Mouse (Mus musculus): ENCODE measurements at regions not wholly inside any gene's neighbourhood (a gene's known extent, or its start where the extent isn't known, plus 50 kb on each side); places are given as distances from the start of the nearest gene placed in this dataset.
"Not testable (repeated sequence)": the region's sequence is repeated elsewhere in the genome, so short reads cannot be mapped to it uniquely, and the experiment has no call there.

GRCm38 (mm10) chr6:82143496-82143895 is 102.7 kb downstream of the Eva1a start:
- DNase-seq = no peak

GRCm38 (mm10) chr6:82150051-82150450 is 109.2 kb downstream of the Eva1a start:
- DNase-seq = peak; percentile 13

- DNase-seq = no peak
Measured at GRCm38 (mm10) chr6:82170349-82171080, 129.7 kb downstream of the Eva1a start.

- DNase-seq = no peak
Measured at GRCm38 (mm10) chr6:82174943-82175342, 134.1 kb downstream of the Eva1a start.

GRCm38 (mm10) chr6:82200130-82200529 is 159.3 kb downstream of the Eva1a start:
- DNase-seq = no peak

- no peak for DNase-seq
Measured at GRCm38 (mm10) chr6:82204821-82205566, 164.2 kb downstream of the Eva1a start.

GRCm38 (mm10) chr6:82237834-82238233 is 164.3 kb upstream of the Tacr1 start:
- DNase-seq = no peak

GRCm38 (mm10) chr6:82240584-82241245 is 161.4 kb upstream of the Tacr1 start:
- no peak for DNase-seq

- not testable (repeated sequence) for DNase-seq
Measured at GRCm38 (mm10) chr6:82247652-82248051, 154.5 kb upstream of the Tacr1 start.

GRCm38 (mm10) chr6:82284494-82284893 is 117.6 kb upstream of the Tacr1 start:
- no peak for DNase-seq

- DNase-seq = no peak
Measured at GRCm38 (mm10) chr6:82285233-82285632, 116.9 kb upstream of the Tacr1 start.

- no peak for DNase-seq
Measured at GRCm38 (mm10) chr6:82293507-82293906, 108.6 kb upstream of the Tacr1 start.

- no peak for DNase-seq
Measured at GRCm38 (mm10) chr6:82296673-82297328, 105.3 kb upstream of the Tacr1 start.

GRCm38 (mm10) chr6:82302241-82302640 is 99.9 kb upstream of the Tacr1 start:
- DNase-seq = not testable (repeated sequence)

- no peak for DNase-seq
Measured at GRCm38 (mm10) chr6:82313691-82314090, 88.4 kb upstream of the Tacr1 start.
